Mouse (Mus musculus) limb, embryonic 10.5 days (tissue): ENCODE measurements around the gene Atic. TPM values are rescaled to one million over a fixed set of nuclear protein-coding genes. Genes with fewer than 3 reads are reported as not detected.

Experiments
- DNase-seq: peaks from one replicate; pipeline ENCODE4 v3.0.0-alpha.2; 2017; ENCODE audit warnings: low spot score
- H3K27ac ChIP-seq: fragments of 300-500 bp; sonication (generic); 2 replicates; pipeline ENCODE4 v1.5.1; 2016; ENCODE audit warnings: mild to moderate bottlenecking
- H3K27me3 ChIP-seq: fragments of 300-500 bp; sonication (generic); 2 replicates; pipeline ENCODE4 v1.6.1; 2016; ENCODE audit warnings: low read depth, mild to moderate bottlenecking; ENCODE audit not compliant: poor library complexity, severe bottlenecking
- H3K36me3 ChIP-seq: fragments of 300-500 bp; sonication (generic); 2 replicates; pipeline ENCODE4 v1.6.1; 2016; ENCODE audit warnings: mild to moderate bottlenecking, moderate library complexity
- H3K4me1 ChIP-seq: fragments of 300-500 bp; sonication (generic); 2 replicates; pipeline ENCODE4 v1.6.1; 2016
- H3K4me3 ChIP-seq: fragments of 300-500 bp; sonication (generic); 2 replicates; pipeline ENCODE4 v1.5.1; 2016; ENCODE audit warnings: mild to moderate bottlenecking, moderate library complexity
- H3K9me3 ChIP-seq: fragments of 300-500 bp; sonication (generic); replicated peaks from 2 replicates; pipeline ENCODE4 v1.6.1; 2016; ENCODE audit warnings: mild to moderate bottlenecking
- WGBS: fragments of 180-500 bp; shearing (Covaris S2); methylation state at CpG from one replicate; pipeline ENCODE4 v1.1.7; 2016; 5-methylcytosine and 5-hydroxymethylcytosine counted together
- polyA plus RNA-seq: library from polyadenylated mRNA; unstranded; fragments of >200 nt; fragmentation: Nextera tagmentation; extraction: Ambion mirVana; gene quantifications from 2 replicates; pipeline ENCODE4 v1.2.1, GENCODE M21; 2016

Gene Atic
- polyA plus RNA-seq, 1 experiment from 2014 or later = 78.5 TPM

DNA sequence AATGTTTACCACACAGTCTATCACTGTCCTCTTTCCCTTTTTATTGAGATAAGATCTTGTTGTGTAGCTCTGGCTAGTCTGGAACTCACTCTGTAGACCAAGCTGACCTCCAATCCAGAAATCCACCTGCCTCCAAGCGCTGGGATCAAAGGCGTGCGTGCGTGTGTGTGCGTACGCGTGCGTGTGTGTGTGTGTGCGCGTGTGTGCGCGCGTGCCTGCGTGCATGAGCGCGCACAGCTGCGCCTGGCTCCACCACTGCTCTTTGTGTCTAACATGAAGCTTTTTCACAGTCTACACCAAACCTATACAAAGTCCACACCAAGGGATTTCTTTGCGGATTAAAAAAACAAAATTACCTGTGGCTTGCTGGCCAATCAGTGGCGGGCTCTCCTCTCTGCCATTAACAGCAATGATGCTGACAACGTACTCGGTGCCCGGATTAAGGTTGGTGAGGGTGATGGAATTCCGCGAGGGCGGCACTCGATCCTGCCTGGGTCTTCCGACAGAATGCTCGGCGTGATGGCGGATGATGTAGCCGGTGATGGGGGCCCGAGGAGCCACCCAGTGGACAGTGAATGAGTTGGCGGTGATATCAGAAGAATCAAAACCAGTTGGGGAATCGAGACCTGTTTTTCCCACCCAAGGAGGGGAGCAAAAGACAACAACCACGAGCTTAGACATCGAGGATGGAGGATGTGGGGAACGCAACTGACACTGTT lies 52.3 kb downstream of the Atic start:
- peaks cover 100% of the 10 kb centered on the region for H3K36me3 ChIP-seq
- no peak for DNase-seq
- no peaks in the 10 kb centered on the region for H3K4me1 ChIP-seq
- H3K4me3 ChIP-seq = no peak overlapping the region
- WGBS = 94% methylated on average over 37 of the region's 37 CpGs
- H3K9me3 ChIP-seq = no peaks in the 10 kb centered on the region
- H3K27ac ChIP-seq = no peak overlapping the region
- no peaks in the 10 kb centered on the region for H3K27me3 ChIP-seq

DNA sequence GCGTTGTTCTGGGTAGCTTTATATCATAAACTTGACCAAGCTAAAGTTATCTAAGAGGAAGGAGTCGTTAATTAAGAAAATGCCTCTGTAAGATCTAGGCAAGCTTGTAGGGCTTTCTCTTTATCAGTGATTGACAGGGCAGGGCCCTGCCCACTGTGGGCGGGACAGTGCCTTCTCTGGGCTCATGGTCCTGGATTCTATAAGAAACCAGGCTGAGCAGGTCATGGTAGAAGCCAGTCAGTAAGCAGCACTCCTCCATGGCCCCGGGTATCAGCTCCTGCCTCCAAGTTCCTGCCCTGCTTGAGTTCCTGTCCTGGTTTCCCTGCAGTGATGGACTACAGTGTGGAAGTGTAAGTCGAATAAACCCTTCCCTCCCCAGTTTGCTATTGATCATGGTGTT lies 53.0 kb downstream of the Atic start:
- Histone ChIP-seq H3K27me3 (no peaks in the 10 kb centered on the region), H3K9me3 (no peaks in the 10 kb centered on the region), H3K36me3 (peaks cover 100% of the 10 kb centered on the region), H3K27ac (no peak overlapping the region), H3K4me3 (no peak overlapping the region), H3K4me1 (no peaks in the 10 kb centered on the region)
- 90% methylated on average over 5 of the region's 5 CpGs for WGBS
- no peak for DNase-seq

DNA sequence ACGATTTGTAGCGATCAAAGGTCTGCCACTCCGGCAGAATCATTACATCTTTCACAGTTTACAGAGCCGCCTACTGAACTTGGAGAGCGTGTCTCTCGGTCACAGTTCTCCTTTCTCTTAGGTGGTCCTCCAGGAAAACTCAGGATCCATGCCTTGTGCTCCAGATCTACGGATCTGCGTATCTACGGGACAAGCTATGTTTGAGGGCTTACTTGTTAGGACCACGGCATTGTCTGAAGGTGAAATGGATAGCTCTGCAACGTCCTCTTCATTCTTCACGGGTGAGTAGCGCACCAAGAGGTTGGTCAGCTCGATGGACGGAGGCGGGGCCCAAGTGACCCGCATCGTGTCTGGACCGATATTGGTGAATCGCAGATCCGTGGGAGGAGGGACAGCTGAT lies 55.3 kb downstream of the Atic start:
- no peak overlapping the region for H3K27ac ChIP-seq
- 96% methylated on average over 21 of the region's 21 CpGs for WGBS
- no peak for DNase-seq
- H3K27me3 ChIP-seq = no peaks in the 10 kb centered on the region
- H3K4me1 ChIP-seq = no peaks in the 10 kb centered on the region
- peaks cover 100% of the 10 kb centered on the region for H3K36me3 ChIP-seq
- no peak overlapping the region for H3K4me3 ChIP-seq
- no peaks in the 10 kb centered on the region for H3K9me3 ChIP-seq

DNA sequence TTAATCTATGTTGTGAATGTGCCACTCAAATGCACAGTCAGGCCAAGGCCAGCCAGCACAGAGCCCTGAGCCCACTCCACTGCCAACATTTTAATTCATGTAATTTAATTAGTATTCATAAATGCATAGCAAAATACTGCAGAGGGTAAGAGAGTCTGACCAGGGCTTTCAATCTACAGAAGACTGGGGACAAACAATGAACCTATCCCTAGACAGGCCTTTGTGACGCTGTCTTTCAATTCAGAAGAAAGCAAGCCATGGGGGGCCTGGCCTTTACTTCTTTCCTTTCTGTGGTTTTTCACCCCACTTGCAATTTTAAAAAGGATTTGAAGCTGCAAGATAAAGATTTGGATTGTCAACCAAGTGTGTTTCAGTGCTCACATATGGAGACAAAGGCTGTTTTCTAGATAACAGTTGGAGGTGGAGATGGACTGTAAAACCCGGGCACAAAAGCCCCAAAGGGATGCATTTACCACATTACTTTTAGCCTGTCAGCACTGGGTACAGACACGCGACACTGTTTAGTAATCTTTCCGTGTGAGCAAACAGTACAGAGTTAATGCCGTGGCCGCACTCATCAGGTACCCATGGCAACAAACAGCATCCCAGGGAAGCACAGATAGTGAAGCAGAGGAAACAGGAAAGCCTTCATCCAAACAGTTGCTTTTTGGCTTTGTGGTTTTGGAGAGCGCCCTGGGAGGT lies 57.7 kb downstream of the Atic start:
- no peak overlapping the region for H3K27ac ChIP-seq
- H3K36me3 ChIP-seq = peaks cover 100% of the 10 kb centered on the region
- no peaks in the 10 kb centered on the region for H3K9me3 ChIP-seq
- H3K27me3 ChIP-seq = no peaks in the 10 kb centered on the region
- WGBS = 93% methylated on average over 8 of the region's 8 CpGs
- no peak for DNase-seq
- no peaks in the 10 kb centered on the region for H3K4me1 ChIP-seq
- no peak overlapping the region for H3K4me3 ChIP-seq

DNA sequence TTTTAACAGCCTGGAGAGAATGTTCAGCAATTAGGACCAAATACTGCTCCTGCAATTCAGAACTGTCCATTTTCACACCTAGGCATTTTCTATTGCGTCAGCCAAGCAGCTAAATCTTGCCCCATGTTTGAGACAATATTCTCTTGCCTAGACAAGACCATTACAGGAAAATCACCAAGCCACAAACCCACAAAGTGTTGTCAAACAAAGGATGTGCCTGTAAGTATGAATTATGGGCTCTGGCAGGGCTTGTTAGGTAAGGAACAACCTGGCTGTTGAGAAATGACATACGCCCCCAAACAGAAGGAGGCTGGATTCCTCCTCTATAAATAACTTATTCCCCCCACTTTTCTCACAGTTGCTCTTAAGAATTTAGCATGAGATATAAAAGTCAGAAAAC lies 64.6 kb downstream of the Atic start:
- 0 out of 2 replicates have a peak, but pooled peaks cover 4% of the 10 kb centered on the region for H3K4me1 ChIP-seq
- H3K36me3 ChIP-seq = peaks cover 100% of the 10 kb centered on the region
- H3K27me3 ChIP-seq = no peaks in the 10 kb centered on the region
- DNase-seq = no peak
- H3K4me3 ChIP-seq = no peak overlapping the region
- WGBS = 96% methylated on average over 2 of the region's 2 CpGs
- H3K27ac ChIP-seq = no peak overlapping the region
- no peaks in the 10 kb centered on the region for H3K9me3 ChIP-seq

DNA sequence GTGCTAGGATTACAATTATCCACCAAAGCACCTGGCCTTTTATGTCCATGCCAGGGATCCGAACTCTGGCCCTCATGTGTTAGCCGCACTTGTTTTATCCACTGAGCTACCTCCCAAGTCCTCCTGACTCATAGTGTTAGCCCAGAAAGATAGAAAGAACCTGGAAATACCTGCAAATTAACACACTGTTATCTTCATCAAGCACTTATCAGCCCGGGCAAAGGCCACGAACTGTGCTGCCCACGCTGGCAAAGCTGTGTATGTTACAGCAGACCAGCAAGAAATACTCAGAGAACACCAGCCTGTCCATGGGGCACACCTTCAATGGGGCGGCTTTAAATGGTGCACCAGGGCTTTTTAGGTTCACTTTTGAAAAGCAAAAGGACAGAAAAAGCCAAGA lies 66.7 kb downstream of the Atic start:
- no peak for DNase-seq
- peaks cover 100% of the 10 kb centered on the region for H3K36me3 ChIP-seq
- WGBS = 94% methylated on average over 6 of the region's 6 CpGs

More for the DNA sequence above, 66.7 kb downstream of the Atic start:
- no peak overlapping the region for H3K27ac ChIP-seq
- H3K27me3 ChIP-seq = no peaks in the 10 kb centered on the region
- H3K4me3 ChIP-seq = no peak overlapping the region
- H3K4me1 ChIP-seq = 0 out of 2 replicates have a peak, but pooled peaks cover 4% of the 10 kb centered on the region
- no peaks in the 10 kb centered on the region for H3K9me3 ChIP-seq

Other genes with a start within 250 kb of the Atic start
- gene Abca12, start 142.2 kb upstream of the Atic start, polyA plus RNA-seq = 0.04 TPM in 1 of 2 replicates, not detected in the other
- 129 and 191 TPM in 2 replicates for gene Fn1, start 96.0 kb downstream of the Atic start, polyA plus RNA-seq